Mouse (Mus musculus): ENCODE data around the gene Mpl.

DNA sequence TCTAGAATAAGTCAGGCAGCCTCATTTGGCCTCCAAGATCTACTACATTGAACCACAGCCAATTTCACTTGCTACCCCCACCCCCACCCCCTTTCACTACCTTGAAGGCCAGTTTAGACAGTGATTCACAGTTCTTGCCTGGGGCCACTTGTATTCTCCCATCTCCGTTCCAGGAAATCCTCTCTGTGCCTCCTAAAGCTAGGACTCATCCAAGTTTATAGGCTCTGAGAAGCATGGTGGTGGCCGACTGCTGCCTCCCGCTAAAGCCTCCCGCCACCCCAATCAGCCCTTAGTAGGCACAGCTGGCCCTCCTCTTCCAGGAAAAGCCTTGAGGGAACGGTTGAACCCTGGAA lies 29.9 kb downstream of the Mpl start:
- TF ChIP-seq CTCF (IDR thresholded peaks at IDR 0.05; ENCODE audit: low read depth, low read length): no peak
- no peak for TF ChIP-seq POLR2A (IDR thresholded peaks at IDR 0.05; ENCODE audit: extremely low read depth, insufficient read depth, low read length)
